Mouse (Mus musculus) heart, embryonic 15.5 days (tissue): ENCODE measurements around the gene Efcab9. TPM values are rescaled to one million over a fixed set of nuclear protein-coding genes. Genes with fewer than 3 reads are reported as not detected.

ENCODE experiments used
- ATAC-seq: fragments of 200-750 bp; cut with Nextera tagmentation; replicated peaks from 2 replicates; pipeline ENCODE4 v1.8.0; 2017; ENCODE audit warnings: low read depth, moderate TSS enrichment; ENCODE audit not compliant: insufficient number of reproducible peaks, insufficient read depth, low FRiP score
- H3K27ac ChIP-seq: fragments of 300-500 bp; sonication (generic); 2 replicates; pipeline ENCODE4 v1.5.1; 2015; ENCODE audit warnings: mild to moderate bottlenecking, inconsistent platforms
- H3K27me3 ChIP-seq: fragments of 300-500 bp; sonication (generic); 2 replicates; pipeline ENCODE4 v1.6.1; 2015; ENCODE audit warnings: inconsistent platforms
- H3K36me3 ChIP-seq: fragments of 300-500 bp; sonication (generic); 2 replicates; pipeline ENCODE4 v1.6.1; 2015; ENCODE audit warnings: mild to moderate bottlenecking, inconsistent platforms
- H3K4me1 ChIP-seq: fragments of 300-500 bp; sonication (generic); replicated peaks from 2 replicates; pipeline ENCODE4 v1.6.1; 2015; ENCODE audit warnings: inconsistent platforms
- H3K4me2 ChIP-seq: fragments of 300-500 bp; sonication (generic); 2 replicates; pipeline ENCODE4 v1.6.1; 2015; ENCODE audit warnings: inconsistent platforms, mild to moderate bottlenecking, moderate library complexity
- H3K4me3 ChIP-seq: fragments of 300-500 bp; sonication (generic); 2 replicates; pipeline ENCODE4 v1.5.1; 2015; ENCODE audit warnings: mild to moderate bottlenecking, inconsistent platforms
- H3K9ac ChIP-seq: fragments of 300-500 bp; sonication (generic); 2 replicates; pipeline ENCODE4 v1.6.1; 2015; ENCODE audit warnings: mild to moderate bottlenecking, inconsistent platforms
- H3K9me3 ChIP-seq: fragments of 300-500 bp; sonication (generic); replicated peaks from 2 replicates; pipeline ENCODE4 v1.6.1; 2016; ENCODE audit warnings: inconsistent platforms
- WGBS: fragments of 180-500 bp; shearing (Covaris S2); methylation state at CpG from one replicate; pipeline ENCODE4 v1.1.7; 2015; ENCODE audit warnings: mixed read lengths; 5-methylcytosine and 5-hydroxymethylcytosine counted together
- polyA plus RNA-seq: library from polyadenylated mRNA; unstranded; fragments of >200 nt; fragmentation: Nextera tagmentation; extraction: Ambion mirVana; gene quantifications from 2 replicates; pipeline ENCODE4 v1.2.1, GENCODE M21; 2015

The Efcab9 gene
- polyA plus RNA-seq, 1 experiment from 2014 or later: 0.19 TPM

DNA sequence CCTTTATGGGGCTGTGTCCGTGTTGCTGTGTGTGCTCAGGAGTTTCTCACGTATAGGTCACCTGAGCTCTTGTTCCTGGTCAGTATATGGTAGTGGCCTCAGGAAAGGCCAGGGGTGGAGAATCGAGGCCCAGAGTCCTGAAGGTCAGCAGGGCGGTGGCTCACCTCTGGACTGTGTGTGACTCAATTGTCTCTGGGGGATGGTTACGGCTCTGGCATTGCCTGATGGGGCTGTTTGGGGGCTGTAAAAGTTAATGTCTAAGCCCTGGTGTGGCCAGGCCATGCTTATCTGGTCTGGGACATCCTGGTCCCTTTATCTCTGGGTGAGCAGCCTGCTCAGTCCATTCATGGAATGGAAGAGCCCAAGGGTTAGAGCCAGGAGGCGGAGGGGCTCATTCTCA is 34.3 kb upstream of the Efcab9 start:
- Histone ChIP-seq H3K27ac (no peak overlapping the region), H3K27me3 (no peaks in the 10 kb centered on the region), H3K4me3 (no peak overlapping the region), H3K9me3 (no peaks in the 10 kb centered on the region), H3K4me2 (no peak overlapping the region), H3K9ac (no peak overlapping the region), H3K4me1 (peaks cover 32% of the 10 kb centered on the region), H3K36me3 (no peaks in the 10 kb centered on the region)
- ATAC-seq: no peak
- WGBS: 81% methylated on average over 6 of the region's 6 CpGs

DNA sequence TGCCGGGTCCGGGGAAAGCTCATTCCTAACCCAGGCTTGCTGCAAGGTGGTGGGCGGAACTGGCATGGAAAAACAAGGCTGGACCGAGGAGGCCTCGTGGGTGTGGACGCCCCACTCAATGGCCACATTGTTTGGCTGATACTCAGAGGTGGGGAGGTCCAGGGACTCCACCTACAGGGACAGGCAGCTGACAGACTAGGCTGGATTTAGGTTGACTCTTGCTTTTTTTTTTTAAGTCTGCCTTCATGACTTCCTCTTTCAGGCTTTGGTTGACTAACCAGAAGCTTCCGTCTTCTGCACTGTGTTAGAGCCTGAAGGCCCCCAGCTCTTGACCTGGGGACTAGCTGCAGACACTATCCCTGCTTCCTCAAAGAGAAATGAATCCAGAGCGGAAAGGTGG is 33.2 kb upstream of the Efcab9 start:
- 52% methylated on average over 8 of the region's 8 CpGs for WGBS
- Histone ChIP-seq H3K4me3 (no peak overlapping the region), H3K9me3 (no peaks in the 10 kb centered on the region), H3K27ac (no peak overlapping the region), H3K4me2 (no peak overlapping the region), H3K4me1 (peaks cover 32% of the 10 kb centered on the region), H3K9ac (no peak overlapping the region), H3K27me3 (no peaks in the 10 kb centered on the region), H3K36me3 (no peaks in the 10 kb centered on the region)
- no peak for ATAC-seq

DNA sequence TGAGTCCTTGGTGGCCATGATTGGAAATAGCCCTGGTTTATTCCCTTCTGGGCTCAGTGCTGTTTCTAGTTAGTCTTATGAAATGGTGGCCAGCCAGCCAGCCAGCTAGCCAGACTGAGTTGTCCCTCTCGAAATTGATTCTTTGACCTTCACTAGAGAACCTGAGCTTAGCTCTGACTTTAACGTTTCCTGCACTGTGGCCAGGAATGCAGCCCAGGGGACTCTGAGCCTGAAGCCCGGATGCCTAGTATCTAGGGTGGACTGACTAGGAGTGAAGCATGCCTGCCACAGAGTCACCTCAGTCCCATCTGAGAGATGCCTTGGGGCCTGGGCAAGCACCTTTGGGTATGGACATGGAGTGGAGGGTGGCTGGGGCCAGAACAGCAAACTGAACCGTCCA is 32.7 kb upstream of the Efcab9 start:
- no peak for ATAC-seq
- no peaks in the 10 kb centered on the region for H3K27me3 ChIP-seq
- 48% methylated on average over 4 of the region's 4 CpGs for WGBS
- no peak overlapping the region for H3K27ac ChIP-seq
- H3K4me1 ChIP-seq: peaks cover 32% of the 10 kb centered on the region
- no peaks in the 10 kb centered on the region for H3K36me3 ChIP-seq
- no peaks in the 10 kb centered on the region for H3K9me3 ChIP-seq
- no peak overlapping the region for H3K4me3 ChIP-seq
- no peak overlapping the region for H3K9ac ChIP-seq
- H3K4me2 ChIP-seq: no peak overlapping the region

DNA sequence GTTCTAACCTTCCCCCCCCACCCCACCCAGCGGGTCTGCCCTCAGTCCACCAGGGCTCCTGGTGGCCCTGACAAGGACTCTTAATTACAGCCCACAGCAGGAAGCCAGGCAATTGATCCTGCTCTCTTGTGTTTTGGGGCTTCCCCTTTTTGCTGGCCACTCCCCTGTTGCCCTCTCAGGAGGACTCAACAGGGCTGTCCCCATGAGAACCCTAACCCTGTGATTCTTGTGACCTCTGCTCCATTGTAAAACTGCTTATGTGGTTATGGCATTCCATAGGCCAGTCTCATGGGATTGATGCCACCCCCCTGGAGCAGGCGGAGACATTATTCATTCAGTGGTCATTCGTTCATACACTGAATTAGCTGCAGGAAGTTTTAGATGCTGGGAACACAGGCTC is 31.8 kb upstream of the Efcab9 start:
- peaks cover 33% of the 10 kb centered on the region for H3K4me1 ChIP-seq
- 65% methylated on average over 3 of the region's 3 CpGs for WGBS

DNA sequence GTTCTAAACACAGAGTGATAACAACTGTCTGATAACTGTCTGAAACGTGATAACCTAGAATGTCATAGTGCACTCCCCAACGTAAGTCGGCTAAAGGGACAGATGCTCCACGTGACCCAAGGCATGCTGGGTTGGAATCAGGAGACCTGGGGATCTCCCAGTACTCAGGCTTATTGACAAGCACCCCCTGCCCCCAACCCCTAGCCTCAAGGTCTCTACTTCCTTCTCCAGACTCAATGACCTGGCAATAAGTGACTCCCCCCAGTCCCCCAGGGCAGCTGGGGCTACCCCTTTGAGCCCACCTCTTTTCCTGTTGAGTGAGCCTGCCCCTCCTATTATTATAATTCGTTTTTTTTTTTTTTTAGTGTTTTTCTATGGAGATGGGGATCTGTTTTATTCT is 30.8 kb upstream of the Efcab9 start:
- Histone ChIP-seq H3K4me2 (no peak overlapping the region), H3K27ac (no peak overlapping the region), H3K4me3 (no peak overlapping the region), H3K9me3 (no peaks in the 10 kb centered on the region), H3K4me1 (peaks cover 35% of the 10 kb centered on the region), H3K36me3 (no peaks in the 10 kb centered on the region), H3K9ac (no peak overlapping the region), H3K27me3 (no peaks in the 10 kb centered on the region)
- no peak for ATAC-seq
- 57% methylated on average over 5 of the region's 5 CpGs for WGBS

More for the DNA sequence above, 31.8 kb upstream of the Efcab9 start:
- Histone ChIP-seq H3K36me3 (no peaks in the 10 kb centered on the region), H3K27ac (no peak overlapping the region), H3K9ac (no peak overlapping the region), H3K4me3 (no peak overlapping the region), H3K27me3 (no peaks in the 10 kb centered on the region), H3K4me2 (no peak overlapping the region), H3K9me3 (no peaks in the 10 kb centered on the region)
- no peak for ATAC-seq

DNA sequence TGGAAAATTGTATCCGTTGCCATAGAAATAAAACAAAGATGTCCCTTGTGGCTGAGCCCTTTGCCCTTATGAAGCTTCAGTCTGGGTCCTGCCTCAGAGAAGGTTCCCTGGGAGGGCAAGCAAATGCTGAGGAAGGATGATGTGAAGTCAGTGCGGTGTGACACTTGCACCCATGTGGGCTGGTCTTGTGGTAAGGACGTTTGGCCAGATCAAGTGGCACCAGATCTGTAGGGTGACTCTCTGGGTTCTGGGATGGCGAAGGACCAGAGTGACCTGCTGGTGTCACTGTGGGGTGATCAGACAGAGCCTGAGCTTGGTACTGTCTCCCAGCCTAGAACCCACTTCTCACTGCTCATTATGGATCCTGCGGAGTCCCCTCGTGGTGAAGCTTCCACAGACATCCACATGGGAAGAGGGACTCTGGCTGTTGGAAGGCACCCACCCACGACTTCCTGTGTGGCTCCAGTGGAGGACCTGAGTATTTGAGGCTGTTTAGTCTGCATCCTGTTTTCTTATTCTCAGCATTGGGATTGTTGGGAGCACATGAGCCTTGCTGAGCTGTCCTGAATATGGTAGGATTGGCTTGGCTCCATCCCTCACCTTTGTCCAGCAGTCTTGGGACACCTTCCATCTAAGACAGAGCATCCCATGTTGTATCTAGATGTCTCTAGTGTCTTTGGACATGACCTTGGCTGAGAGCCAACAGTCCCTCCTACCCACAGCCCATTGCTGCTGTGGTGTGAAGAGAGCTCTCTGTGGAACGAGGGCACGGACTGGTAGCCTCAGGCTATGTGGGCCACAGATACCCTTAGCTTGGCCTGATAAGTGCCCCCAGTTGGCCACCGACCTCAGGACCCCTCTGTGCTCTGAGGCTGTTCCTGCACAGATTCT is 29.8 kb upstream of the Efcab9 start:
- no peak for ATAC-seq
- WGBS: 70% methylated on average over 10 of the region's 10 CpGs

DNA sequence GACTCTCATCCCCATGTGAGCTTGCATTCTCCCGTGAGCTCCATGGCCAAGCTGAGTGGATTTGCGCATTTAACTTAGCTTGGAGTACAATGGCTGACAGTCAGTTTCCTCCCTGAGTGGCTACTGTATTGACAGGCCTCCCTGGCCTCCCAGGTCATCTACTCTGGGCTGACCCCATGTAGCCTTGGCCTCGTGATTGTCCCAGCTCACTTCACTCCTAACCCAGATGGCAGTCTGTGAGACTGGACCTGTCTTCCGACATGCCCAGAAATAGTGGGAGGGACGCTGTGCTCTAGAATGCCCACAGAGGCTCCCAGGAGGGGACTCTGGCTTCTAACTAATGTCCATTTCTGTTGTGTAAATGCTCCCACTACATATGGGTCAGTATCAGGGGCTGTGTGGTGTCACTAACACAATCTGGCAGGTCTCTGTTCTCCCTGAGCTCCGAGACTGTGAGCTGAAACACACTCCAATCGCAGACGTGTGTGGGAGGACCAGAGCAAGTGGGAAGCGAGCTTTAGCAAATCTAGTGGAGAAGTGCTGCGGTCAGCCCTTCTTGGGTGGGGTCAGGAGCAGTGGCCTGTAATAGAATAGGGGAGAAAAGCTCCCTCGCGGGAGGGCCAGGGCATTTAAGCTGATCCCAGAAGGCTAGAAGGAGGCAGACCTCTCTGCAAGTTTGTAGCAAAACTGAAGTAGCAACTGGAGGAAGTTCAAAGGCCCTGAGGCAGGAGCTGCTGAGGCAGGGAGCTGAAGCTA is 28.3 kb upstream of the Efcab9 start:
- no peaks in the 10 kb centered on the region for H3K9me3 ChIP-seq
- H3K27ac ChIP-seq: no peak overlapping the region
- 83% methylated on average over 12 of the region's 12 CpGs for WGBS
- H3K9ac ChIP-seq: no peak overlapping the region
- H3K4me3 ChIP-seq: no peak overlapping the region
- H3K36me3 ChIP-seq: no peaks in the 10 kb centered on the region
- no peak for ATAC-seq
- no peaks in the 10 kb centered on the region for H3K27me3 ChIP-seq
- no peak overlapping the region for H3K4me2 ChIP-seq
- peaks cover 28% of the 10 kb centered on the region for H3K4me1 ChIP-seq

More for the DNA sequence above, 29.8 kb upstream of the Efcab9 start:
- no peaks in the 10 kb centered on the region for H3K27me3 ChIP-seq
- H3K27ac ChIP-seq: 0 out of 2 replicates have a peak overlapping the region, but pooled peaks have one; percentile 11
- peaks cover 28% of the 10 kb centered on the region for H3K4me1 ChIP-seq
- no peak overlapping the region for H3K9ac ChIP-seq
- H3K36me3 ChIP-seq: no peaks in the 10 kb centered on the region
- H3K4me2 ChIP-seq: no peak overlapping the region
- no peaks in the 10 kb centered on the region for H3K9me3 ChIP-seq
- H3K4me3 ChIP-seq: no peak overlapping the region

DNA sequence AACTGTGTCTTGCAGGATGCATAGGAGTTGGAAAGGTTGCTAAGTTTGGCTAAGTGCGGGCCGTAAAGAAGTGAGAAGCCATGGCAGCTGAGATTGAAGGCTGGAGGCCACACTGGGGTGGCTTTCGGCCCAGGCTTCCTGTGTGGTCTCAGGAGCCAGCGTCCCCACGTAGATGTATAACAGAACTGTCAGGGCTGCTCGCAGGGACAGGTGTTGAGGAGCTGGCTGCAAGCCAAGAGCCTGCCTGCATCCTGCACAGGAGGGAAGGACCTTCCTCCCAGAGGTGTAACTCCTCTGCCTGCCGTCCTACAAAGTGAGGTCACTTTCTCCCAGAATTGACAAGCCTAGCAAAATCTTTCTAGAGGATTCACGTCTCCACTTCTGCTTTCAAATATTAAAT is 26.8 kb upstream of the Efcab9 start:
- Histone ChIP-seq H3K4me2 (no peak overlapping the region), H3K9me3 (no peaks in the 10 kb centered on the region), H3K4me1 (peaks cover 33% of the 10 kb centered on the region), H3K36me3 (no peaks in the 10 kb centered on the region), H3K27me3 (no peaks in the 10 kb centered on the region), H3K4me3 (no peak overlapping the region), H3K27ac (no peak overlapping the region), H3K9ac (no peak overlapping the region)
- 36% methylated on average over 8 of the region's 8 CpGs for WGBS
- no peak for ATAC-seq

DNA sequence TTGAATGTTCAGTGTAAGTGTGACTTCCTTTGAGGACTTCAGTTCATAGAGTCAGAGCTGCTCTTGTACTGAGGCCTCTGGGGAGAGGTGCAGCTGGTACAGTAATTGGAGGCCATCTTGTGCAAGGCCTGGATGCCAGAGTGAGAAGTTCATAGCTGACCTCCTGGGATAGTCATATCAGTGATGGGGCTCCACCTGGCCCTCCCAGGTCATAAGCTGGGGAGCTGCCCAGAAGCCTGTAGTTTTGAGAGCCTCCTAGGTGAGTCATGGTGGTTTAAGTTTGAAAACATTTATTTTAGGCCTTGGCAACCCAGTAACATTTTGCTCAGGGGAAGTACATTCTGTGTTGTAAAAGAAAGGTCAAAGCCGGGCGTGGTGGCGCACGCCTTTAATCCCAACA is 26.1 kb upstream of the Efcab9 start:
- H3K9me3 ChIP-seq: no peaks in the 10 kb centered on the region
- no peak overlapping the region for H3K4me3 ChIP-seq
- WGBS: 89% methylated on average over 4 of the region's 4 CpGs
- H3K36me3 ChIP-seq: no peaks in the 10 kb centered on the region
- H3K4me2 ChIP-seq: no peak overlapping the region
- H3K27me3 ChIP-seq: no peaks in the 10 kb centered on the region
- H3K9ac ChIP-seq: no peak overlapping the region
- H3K4me1 ChIP-seq: peaks cover 38% of the 10 kb centered on the region
- ATAC-seq: no peak
- no peak overlapping the region for H3K27ac ChIP-seq

DNA sequence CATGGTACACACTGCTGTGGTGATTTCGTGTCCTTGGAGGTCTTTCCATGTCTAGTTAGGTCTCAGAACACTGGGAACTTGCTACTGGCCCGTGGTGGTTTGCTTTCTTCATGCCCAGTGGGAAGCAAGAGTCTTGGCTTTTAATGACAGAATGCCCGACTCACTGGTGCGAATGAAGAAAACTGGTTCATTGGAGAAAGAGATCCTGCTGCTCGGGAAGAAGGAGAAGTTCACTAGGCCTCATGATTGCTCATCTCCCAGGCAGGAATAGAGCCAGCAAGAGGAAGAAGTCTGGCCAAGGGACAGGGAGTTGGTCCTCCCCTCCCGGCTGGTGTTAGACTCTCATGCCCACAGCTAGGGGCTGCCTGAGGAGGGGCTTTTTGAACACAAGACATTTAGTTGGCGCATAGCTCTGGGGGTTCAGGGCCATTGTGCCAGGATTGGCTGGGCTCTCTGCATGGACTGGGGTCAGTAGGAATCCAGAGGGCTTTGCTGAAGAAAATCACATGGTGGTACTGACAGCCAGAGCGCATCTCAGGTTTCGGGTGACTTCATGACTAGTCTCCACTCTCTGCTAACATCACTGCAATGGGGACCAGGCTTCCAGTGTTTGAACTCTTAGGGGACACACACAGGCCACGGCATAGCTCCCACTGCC is 24.6 kb upstream of the Efcab9 start:
- Histone ChIP-seq H3K4me3 (no peak overlapping the region), H3K27ac (no peak overlapping the region), H3K36me3 (no peaks in the 10 kb centered on the region), H3K4me2 (no peak overlapping the region), H3K4me1 (peaks cover 41% of the 10 kb centered on the region), H3K9ac (no peak overlapping the region), H3K27me3 (no peaks in the 10 kb centered on the region), H3K9me3 (no peaks in the 10 kb centered on the region)
- 78% methylated on average over 10 of the region's 10 CpGs for WGBS
- ATAC-seq: no peak

DNA sequence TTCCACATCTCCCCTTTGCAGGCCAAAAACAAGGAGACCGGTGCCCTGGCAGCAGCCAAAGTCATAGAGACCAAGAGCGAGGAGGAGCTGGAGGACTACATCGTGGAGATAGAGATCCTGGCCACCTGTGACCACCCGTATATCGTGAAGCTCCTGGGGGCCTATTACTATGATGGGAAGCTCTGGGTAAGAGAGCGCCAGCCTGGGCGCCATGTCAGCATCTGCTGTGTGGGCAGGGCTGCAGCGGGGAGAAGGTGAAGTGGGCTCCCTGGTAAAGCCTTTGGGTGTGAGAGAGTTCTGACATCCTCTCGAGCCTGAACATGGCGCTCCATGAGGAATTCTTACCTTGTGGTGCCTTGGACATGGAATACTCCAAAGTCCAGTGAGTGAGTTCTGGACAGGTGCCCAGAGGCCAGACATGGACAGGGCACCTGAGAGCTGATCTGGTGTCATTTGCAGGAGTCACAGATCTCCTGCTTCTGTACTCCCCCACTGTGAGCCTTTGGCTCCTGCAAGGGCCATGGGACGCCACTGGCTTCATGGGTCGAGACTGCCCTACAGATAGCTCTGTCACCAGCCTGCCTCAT is 23.3 kb upstream of the Efcab9 start:
- Histone ChIP-seq H3K27me3 (no peaks in the 10 kb centered on the region), H3K9me3 (no peaks in the 10 kb centered on the region), H3K36me3 (no peaks in the 10 kb centered on the region), H3K4me2 (no peak overlapping the region), H3K4me3 (no peak overlapping the region), H3K27ac (no peak overlapping the region), H3K9ac (no peak overlapping the region), H3K4me1 (peaks cover 49% of the 10 kb centered on the region)
- ATAC-seq: no peak
- WGBS: 78% methylated on average over 12 of the region's 12 CpGs
